Mouse (Mus musculus) neural tube, embryonic 15.5 days (tissue): ENCODE measurements around the gene Dusp10. TPM values are rescaled to one million over a fixed set of nuclear protein-coding genes. Genes with fewer than 3 reads are reported as not detected.

Source experiments
- ATAC-seq: fragments of 200-750 bp; cut with Nextera tagmentation; 2 replicates; pipeline ENCODE4 v1.8.0; 2017; ENCODE audit warnings: mild to moderate bottlenecking, moderate TSS enrichment, moderate library complexity; ENCODE audit not compliant: low FRiP score
- H3K27ac ChIP-seq: fragments of 300-500 bp; sonication (generic); replicated peaks from 2 replicates; pipeline ENCODE4 v1.5.1; 2015; ENCODE audit warnings: mild to moderate bottlenecking, inconsistent platforms
- H3K27me3 ChIP-seq: fragments of 300-500 bp; sonication (generic); replicated peaks from 2 replicates; pipeline ENCODE4 v1.6.1; 2015; ENCODE audit warnings: inconsistent platforms
- H3K36me3 ChIP-seq: fragments of 300-500 bp; sonication (generic); 2 replicates; pipeline ENCODE4 v1.6.1; 2015; ENCODE audit warnings: inconsistent platforms
- H3K4me1 ChIP-seq: fragments of 300-500 bp; sonication (generic); 2 replicates; pipeline ENCODE4 v1.6.1; 2015; ENCODE audit warnings: inconsistent platforms
- H3K4me2 ChIP-seq: fragments of 300-500 bp; sonication (generic); 2 replicates; pipeline ENCODE4 v1.6.1; 2015; ENCODE audit warnings: inconsistent platforms, mild to moderate bottlenecking, moderate library complexity
- H3K4me3 ChIP-seq: fragments of 300-500 bp; sonication (generic); replicated peaks from 2 replicates; pipeline ENCODE4 v1.5.1; 2015; ENCODE audit warnings: mild to moderate bottlenecking, inconsistent platforms
- H3K9ac ChIP-seq: fragments of 300-500 bp; sonication (generic); replicated peaks from 2 replicates; pipeline ENCODE4 v1.6.1; 2015; ENCODE audit warnings: mild to moderate bottlenecking, inconsistent platforms
- H3K9me3 ChIP-seq: fragments of 300-500 bp; sonication (generic); replicated peaks from 2 replicates; pipeline ENCODE4 v1.6.1; 2016; ENCODE audit warnings: inconsistent platforms
- WGBS: fragments of 180-500 bp; shearing (Covaris S2); methylation state at CpG from one replicate; pipeline ENCODE4 v1.1.7; 2015; ENCODE audit warnings: mixed read lengths; 5-methylcytosine and 5-hydroxymethylcytosine counted together
- polyA plus RNA-seq: library from polyadenylated mRNA; unstranded; fragments of >200 nt; fragmentation: Nextera tagmentation; extraction: Ambion mirVana; gene quantifications from 2 replicates; pipeline ENCODE4 v1.2.1, GENCODE M21; 2015

Gene Dusp10
- polyA plus RNA-seq, 1 experiment from 2014 or later, result 5.2 TPM

GRCm38 (mm10) chr1:184032682-184033389 lies 19.7 kb downstream of the Dusp10 start:
- Histone ChIP-seq H3K27ac (peak overlapping the region; percentile 93), H3K27me3 (no peaks in the 10 kb centered on the region), H3K4me3 (peak overlapping the region; percentile 57), H3K9me3 (no peaks in the 10 kb centered on the region), H3K4me2 (peak overlapping the region; percentile 87), H3K9ac (peak overlapping the region; percentile 75), H3K4me1 (peaks cover 28% of the 10 kb centered on the region), H3K36me3 (no peaks in the 10 kb centered on the region)
- ATAC-seq, result no peak
- 22% methylated on average over 19 of the region's 19 CpGs for WGBS

- H3K27ac ChIP-seq, result peak overlapping the region; percentile 93
- H3K9ac ChIP-seq, result peak overlapping the region; percentile 75
- ATAC-seq, result peak; percentile 83
- peak overlapping the region; percentile 87 for H3K4me2 ChIP-seq
- H3K27me3 ChIP-seq, result no peaks in the 10 kb centered on the region
- peak overlapping the region; percentile 57 for H3K4me3 ChIP-seq
- H3K36me3 ChIP-seq, result no peaks in the 10 kb centered on the region
- WGBS, result under 1% methylated on average over 63 of the region's 63 CpGs
- H3K9me3 ChIP-seq, result no peaks in the 10 kb centered on the region
- H3K4me1 ChIP-seq, result peaks cover 28% of the 10 kb centered on the region
These were observed 20.4 kb downstream of the Dusp10 start for GRCm38 (mm10) chr1:184033390-184034010.

DNA sequence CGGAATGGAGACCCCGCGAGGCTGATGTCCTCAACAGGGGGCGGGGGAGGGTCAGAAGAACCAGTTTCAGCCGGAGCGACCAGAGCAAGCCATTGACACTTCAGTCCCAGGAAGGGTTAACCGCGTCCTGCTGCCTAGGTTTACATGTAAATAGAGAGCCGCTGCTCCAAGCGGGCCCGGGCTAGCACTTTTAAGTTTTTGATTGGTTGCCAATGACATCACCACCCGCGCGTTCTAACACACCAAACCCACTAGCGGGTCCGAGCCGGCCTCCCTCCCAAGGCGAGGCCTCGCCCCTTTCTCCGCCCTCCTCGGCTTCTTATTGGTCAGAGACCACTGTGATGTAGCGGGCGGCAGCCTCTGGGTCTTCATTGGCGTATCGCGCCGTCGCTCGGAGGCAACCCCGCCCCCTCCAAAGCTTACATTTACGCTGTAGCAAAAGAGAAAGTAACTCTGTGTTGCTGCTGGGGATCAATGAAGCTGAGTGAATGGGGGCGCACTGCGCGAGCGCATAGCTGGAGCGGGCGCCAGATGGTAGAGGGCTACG lies 21.0 kb downstream of the Dusp10 start, which contains the start of gene 1700056E22Rik:
Gene 1700056E22Rik (minus strand): TSS at position 291 of the 547 bp plus-strand sequence.
- Histone ChIP-seq H3K4me1 (peaks cover 28% of the 10 kb centered on the region), H3K9ac (peak within 1 kb of the TSS; percentile 75), H3K4me3 (peak within 1 kb of the TSS; percentile 57), H3K4me2 (peak within 1 kb of the TSS; percentile 87), H3K27me3 (no peaks in the 10 kb centered on the region), H3K9me3 (no peaks in the 10 kb centered on the region), H3K27ac (peak within 1 kb of the TSS; percentile 93), H3K36me3 (no peaks in the 10 kb centered on the region)
- ATAC-seq, result peak; percentile 99
- under 1% methylated on average over 38 of the region's 38 CpGs for WGBS

DNA sequence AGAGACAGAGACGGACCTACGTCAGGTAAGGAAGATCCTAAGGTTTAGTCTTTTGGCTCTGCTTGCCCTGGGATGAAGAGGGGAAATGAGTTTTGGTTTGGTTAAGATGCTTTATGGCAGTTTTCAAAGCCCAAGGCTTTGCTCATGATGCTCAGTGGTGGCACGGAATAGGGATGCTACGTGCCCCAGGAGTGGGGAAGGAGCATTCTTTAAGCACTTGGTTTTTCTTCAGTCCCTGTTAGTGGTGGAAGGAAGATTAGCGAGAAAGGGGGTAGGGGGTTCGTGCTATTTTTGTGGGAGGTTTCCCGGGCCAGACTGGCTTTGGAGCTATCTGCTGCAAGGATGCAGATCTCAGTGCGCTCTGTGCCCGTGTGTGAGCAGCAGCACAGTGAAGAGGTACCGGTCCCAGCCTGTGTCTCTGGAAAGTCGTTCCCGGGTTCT lies 21.7 kb downstream of the Dusp10 start:
- H3K36me3 ChIP-seq, result no peaks in the 10 kb centered on the region
- H3K9me3 ChIP-seq, result no peaks in the 10 kb centered on the region
- ATAC-seq, result no peak
- H3K4me1 ChIP-seq, result peaks cover 28% of the 10 kb centered on the region
- H3K4me2 ChIP-seq, result peak overlapping the region; percentile 87
- H3K27ac ChIP-seq, result peak overlapping the region; percentile 60
- 0% methylated on average over 12 of the region's 12 CpGs for WGBS
- H3K9ac ChIP-seq, result peak overlapping the region; percentile 55
- no peaks in the 10 kb centered on the region for H3K27me3 ChIP-seq
- peak overlapping the region; percentile 57 for H3K4me3 ChIP-seq

- Histone ChIP-seq H3K4me3 (peak overlapping the region; percentile 57), H3K4me2 (peak overlapping the region; percentile 87), H3K4me1 (peaks cover 32% of the 10 kb centered on the region), H3K9ac (peak overlapping the region; percentile 55; the same call in 1 of the 2 replicates), H3K27me3 (no peaks in the 10 kb centered on the region), H3K9me3 (no peaks in the 10 kb centered on the region), H3K27ac (no peak overlapping the region), H3K36me3 (no peaks in the 10 kb centered on the region)
- ATAC-seq, result no peak
- 5% methylated on average over 12 of the region's 12 CpGs for WGBS
These were observed 22.3 kb downstream of the Dusp10 start for GRCm38 (mm10) chr1:184035346-184035903.

- no peak overlapping the region for H3K4me3 ChIP-seq
These were observed 24.7 kb downstream of the Dusp10 start for GRCm38 (mm10) chr1:184037802-184038201.

GRCm38 (mm10) chr1:184039301-184039700 lies 26.2 kb downstream of the Dusp10 start:
- Histone ChIP-seq H3K27me3 (no peaks in the 10 kb centered on the region), H3K4me3 (no peak overlapping the region), H3K9ac (no peak overlapping the region), H3K36me3 (no peaks in the 10 kb centered on the region), H3K4me2 (0 out of 2 replicates have a peak overlapping the region, but pooled peaks have one; percentile 1), H3K4me1 (peaks cover 37% of the 10 kb centered on the region), H3K9me3 (no peaks in the 10 kb centered on the region), H3K27ac (no peak overlapping the region)
- no peak for ATAC-seq
- WGBS, result 91% methylated on average over 10 of the region's 10 CpGs

More at GRCm38 (mm10) chr1:184037802-184038201, 24.7 kb downstream of the Dusp10 start:
- no peak overlapping the region for H3K9ac ChIP-seq
- peaks cover 41% of the 10 kb centered on the region for H3K4me1 ChIP-seq
- ATAC-seq, result no peak
- H3K4me2 ChIP-seq, result no peak overlapping the region
- no peaks in the 10 kb centered on the region for H3K9me3 ChIP-seq
- H3K27ac ChIP-seq, result no peak overlapping the region
- 89% methylated on average over 4 of the region's 4 CpGs for WGBS
- no peaks in the 10 kb centered on the region for H3K36me3 ChIP-seq
- no peaks in the 10 kb centered on the region for H3K27me3 ChIP-seq

- WGBS, result 82% methylated on average over 11 of the region's 11 CpGs
- no peak overlapping the region for H3K4me3 ChIP-seq
- no peaks in the 10 kb centered on the region for H3K9me3 ChIP-seq
- no peaks in the 10 kb centered on the region for H3K36me3 ChIP-seq
- no peak overlapping the region for H3K9ac ChIP-seq
- no peaks in the 10 kb centered on the region for H3K27me3 ChIP-seq
- no peak for ATAC-seq
- peaks cover 33% of the 10 kb centered on the region for H3K4me1 ChIP-seq
- H3K27ac ChIP-seq, result no peak overlapping the region
- H3K4me2 ChIP-seq, result no peak overlapping the region; the same call in 1 of the 2 replicates
These were observed 27.1 kb downstream of the Dusp10 start for GRCm38 (mm10) chr1:184040181-184040580.

GRCm38 (mm10) chr1:184040906-184041305 lies 27.8 kb downstream of the Dusp10 start:
- Histone ChIP-seq H3K36me3 (no peaks in the 10 kb centered on the region), H3K9ac (no peak overlapping the region), H3K27ac (no peak overlapping the region), H3K4me1 (peaks cover 27% of the 10 kb centered on the region), H3K9me3 (no peaks in the 10 kb centered on the region), H3K4me3 (no peak overlapping the region), H3K4me2 (peak overlapping the region; percentile 9; the same call in 1 of the 2 replicates), H3K27me3 (no peaks in the 10 kb centered on the region)
- ATAC-seq, result no peak
- WGBS, result 81% methylated on average over 1 of the region's 1 CpGs

DNA sequence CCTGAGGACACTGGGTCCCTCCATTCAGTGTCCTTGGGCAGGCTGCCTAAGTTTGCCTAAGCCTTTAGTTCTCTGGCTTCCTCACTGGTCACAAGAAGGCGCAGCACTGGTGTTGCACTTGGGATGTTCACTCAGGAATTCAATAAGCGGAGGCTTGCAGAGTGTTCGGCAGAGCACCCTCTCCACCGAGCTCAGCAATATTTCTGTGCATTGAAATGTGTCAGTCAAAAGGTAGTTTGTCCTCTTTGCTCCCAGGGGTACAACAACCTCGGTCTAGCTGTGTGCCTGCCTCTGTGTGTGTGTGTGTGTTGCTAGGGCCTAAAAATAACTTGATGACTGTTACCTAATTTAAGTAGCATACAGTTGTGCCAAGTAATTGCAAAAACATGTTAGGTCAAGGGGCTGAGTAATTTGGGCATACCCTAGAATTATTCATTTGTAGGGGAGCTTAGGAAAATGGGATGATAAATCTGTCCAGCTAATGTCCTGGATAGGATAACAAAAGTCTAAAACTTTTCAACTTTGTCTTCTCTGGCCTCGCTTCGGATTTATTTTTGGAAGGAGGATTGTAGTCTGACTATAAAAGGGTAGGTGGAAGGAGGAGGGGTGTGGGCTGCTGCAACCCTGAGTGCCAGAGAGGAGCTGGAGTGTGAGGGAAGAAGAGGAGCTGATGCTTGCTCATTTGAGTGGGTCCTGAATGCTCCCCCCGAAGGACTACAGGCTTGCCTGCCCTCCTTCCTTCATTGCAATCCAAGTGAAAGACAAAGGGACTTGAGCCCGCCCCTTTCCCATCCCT lies 28.9 kb downstream of the Dusp10 start:
- no peak for ATAC-seq
- no peak overlapping the region for H3K4me2 ChIP-seq
- H3K4me1 ChIP-seq, result peaks cover 17% of the 10 kb centered on the region
- no peak overlapping the region for H3K9ac ChIP-seq
- 63% methylated on average over 9 of the region's 9 CpGs for WGBS
- no peaks in the 10 kb centered on the region for H3K36me3 ChIP-seq
- H3K27ac ChIP-seq, result no peak overlapping the region
- H3K9me3 ChIP-seq, result no peaks in the 10 kb centered on the region
- H3K27me3 ChIP-seq, result no peaks in the 10 kb centered on the region
- no peak overlapping the region for H3K4me3 ChIP-seq

DNA sequence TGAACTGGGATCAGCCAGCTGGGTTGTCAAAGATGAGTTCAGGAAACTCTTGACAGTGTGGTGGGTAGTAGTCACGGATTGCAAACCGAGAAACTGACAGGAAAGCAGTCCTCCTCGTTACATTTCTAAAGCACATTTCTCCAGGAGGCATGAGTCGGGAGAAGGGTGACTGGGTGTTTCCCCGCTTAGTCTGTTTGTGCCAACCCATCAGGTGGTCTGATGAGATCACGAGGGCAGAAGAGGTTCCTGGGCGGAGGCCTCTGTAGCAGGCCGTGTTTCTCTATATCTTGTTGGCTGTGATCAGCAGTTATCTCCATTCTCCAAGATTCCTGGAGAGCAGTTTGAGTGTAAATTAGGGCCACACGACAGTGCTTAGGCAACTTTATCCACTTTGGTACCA lies 29.6 kb downstream of the Dusp10 start:
- ATAC-seq, result no peak
- no peaks in the 10 kb centered on the region for H3K36me3 ChIP-seq
- H3K4me2 ChIP-seq, result no peak overlapping the region
- 79% methylated on average over 9 of the region's 9 CpGs for WGBS
- H3K9me3 ChIP-seq, result no peaks in the 10 kb centered on the region
- H3K27me3 ChIP-seq, result no peaks in the 10 kb centered on the region
- no peak overlapping the region for H3K4me3 ChIP-seq
- peaks cover 17% of the 10 kb centered on the region for H3K4me1 ChIP-seq
- H3K9ac ChIP-seq, result no peak overlapping the region
- H3K27ac ChIP-seq, result no peak overlapping the region
